Mouse (Mus musculus): ENCODE measurements around the gene Gm5475. TPM values are rescaled to one million over a fixed set of nuclear protein-coding genes. Genes with fewer than 3 reads are reported as not detected.
A peak's percentile ranks its signal among the peaks of the same experiment; 100 is the strongest.

Gene Gm5475
- total RNA-seq, 2 experiments from 2014 or later = 0.18 TPM; not detected in 1

DNA sequence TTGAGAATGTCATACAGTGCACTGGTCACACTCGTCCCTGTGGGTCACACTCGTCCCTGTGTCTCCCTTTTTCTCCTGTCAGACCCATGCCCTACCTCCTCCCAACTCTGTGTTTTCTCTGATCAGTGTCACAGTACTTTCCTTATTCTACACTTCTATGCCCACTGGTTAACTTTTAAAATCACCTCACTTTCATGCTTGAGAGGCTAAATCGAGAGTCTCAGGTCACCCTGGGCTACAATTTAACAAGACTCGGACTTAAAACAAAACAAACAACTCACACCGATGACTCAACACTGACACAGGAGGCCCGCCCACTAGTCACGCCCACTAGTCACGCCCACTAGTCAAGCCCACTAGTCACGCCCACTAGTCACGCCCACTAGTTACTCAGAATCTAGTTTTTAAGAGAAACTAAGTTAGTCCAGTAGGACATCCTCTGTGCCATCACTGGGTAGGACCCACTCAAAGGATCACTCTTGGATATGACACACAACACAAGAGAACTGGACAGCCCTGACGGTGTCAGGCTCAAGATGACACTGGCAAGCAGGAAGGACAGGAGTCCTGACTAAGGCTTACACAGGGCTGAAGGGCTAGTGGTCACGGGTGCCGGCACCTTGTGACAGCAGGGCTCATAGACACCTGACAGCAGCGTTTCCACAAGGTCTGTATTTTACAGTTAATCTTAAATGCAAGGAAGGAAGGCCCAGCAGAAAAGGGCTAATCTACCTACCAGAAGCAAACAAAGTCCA lies 10.9 kb upstream of the Gm5475 start:
- DNase-seq (ENCODE audit: extremely low spot score in 1 of 2, low spot score in 2 of 2) = no peak
- intact Hi-C loops (cut with DNase I) = no loop called here

DNA sequence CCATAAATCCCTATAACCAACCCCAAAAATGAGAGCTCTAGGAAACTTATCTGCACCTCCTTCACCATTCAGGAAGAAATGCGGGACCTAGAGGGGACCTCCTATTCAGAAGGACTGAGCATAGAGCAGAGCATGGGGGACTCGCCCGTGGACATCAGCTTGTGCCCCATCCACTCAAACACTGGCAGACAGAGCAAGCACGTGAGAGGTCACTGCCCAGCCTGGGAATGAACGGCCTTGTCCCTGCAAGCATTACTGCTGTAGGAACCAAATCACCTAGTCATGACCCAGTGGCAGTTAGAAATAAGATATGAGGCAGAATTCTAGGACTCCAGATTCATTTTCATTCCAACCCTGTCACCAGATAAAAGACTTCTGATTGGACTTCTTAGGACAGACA lies 10.2 kb upstream of the Gm5475 start:
- intact Hi-C loops (cut with DNase I) = no loop called here
- no peak for DNase-seq (ENCODE audit: extremely low spot score in 1 of 2, low spot score in 2 of 2)

DNA sequence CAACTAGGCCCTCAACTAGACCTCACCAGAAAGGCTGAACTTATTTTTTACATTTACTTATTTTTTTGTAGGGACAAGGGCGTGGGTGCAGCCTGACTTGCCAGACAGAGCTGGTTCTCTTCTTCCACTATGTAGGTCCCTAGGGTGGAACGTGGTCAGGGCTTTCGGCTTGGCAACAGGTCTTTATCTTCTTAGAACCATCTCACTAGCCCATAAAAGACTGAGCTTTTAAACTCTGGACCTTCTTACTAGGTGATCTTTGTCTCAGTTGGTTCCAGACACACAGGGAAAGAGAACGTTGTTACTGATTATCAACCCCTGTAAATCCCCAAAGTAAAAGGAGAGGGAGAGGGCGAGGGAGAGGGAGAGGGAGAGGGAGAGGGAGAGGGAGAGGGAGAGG lies 8.6 kb upstream of the Gm5475 start:
- intact Hi-C loops (cut with DNase I) = no loop called here
- no peak for DNase-seq (ENCODE audit: extremely low spot score in 1 of 2, low spot score in 2 of 2)

DNA sequence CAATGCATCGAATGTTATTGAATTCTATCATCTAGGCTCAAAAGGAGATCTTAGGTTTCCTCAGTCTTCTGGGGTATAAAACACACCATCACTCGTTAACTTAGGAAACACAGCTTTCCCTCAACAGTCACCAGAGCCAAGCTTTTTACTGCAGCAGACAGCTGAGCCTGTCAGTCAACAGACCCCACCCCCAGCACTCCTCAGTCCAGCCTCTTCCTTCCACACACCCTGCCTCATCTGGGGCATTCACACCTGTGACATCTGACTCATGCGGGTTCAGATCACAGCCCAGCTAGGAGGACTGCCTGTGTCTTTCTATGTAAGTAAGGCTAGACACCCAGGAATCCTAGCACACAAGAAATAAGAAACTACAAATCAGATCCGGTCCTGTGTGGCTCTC lies 7.9 kb upstream of the Gm5475 start:
- DNase-seq (ENCODE audit: extremely low spot score in 1 of 2, low spot score in 2 of 2) = no peak
- intact Hi-C loops (cut with DNase I) = no loop called here

DNA sequence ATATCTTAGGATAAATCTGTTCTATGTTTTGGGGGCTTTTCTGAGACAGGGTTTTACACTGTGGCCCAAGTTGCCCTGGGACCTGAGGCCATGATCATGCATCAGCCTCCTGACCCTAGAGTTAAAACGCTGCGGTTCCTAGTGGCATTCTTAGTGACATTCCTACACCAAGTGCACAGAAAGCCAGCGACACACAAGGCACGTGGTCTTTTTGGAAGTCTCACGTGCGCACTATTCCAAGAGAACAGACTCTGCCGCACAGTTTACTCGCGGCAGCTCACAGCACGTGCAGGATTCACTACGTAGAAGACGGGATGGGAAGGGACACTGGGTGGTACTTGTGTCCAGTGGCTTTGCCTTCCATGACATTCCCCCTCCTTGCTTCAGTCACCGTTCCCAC lies 7.0 kb upstream of the Gm5475 start:
- intact Hi-C loops (cut with DNase I) = no loop called here
- DNase-seq (ENCODE audit: extremely low spot score in 1 of 2, low spot score in 2 of 2) = no peak

DNA sequence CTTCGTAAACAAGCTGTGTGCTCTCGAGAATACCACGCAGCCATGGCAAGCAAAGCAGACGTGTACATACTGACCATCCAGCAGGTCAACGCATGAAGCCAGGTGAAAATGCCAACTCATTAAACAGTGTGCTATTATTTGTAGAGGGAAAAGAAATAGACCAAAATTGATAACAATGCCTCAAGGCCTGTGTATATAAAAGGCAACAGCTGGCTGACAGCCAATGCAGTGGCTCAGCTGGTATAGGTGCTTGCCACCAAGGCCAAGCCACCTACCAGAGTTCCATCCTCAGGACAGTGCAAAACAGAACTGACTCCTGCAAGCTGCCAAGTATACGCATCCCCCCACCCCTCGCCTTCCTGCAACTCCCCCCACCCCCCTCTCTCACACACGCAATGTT lies 6.3 kb upstream of the Gm5475 start:
- intact Hi-C loops (cut with DNase I) = no loop called here

DNA sequence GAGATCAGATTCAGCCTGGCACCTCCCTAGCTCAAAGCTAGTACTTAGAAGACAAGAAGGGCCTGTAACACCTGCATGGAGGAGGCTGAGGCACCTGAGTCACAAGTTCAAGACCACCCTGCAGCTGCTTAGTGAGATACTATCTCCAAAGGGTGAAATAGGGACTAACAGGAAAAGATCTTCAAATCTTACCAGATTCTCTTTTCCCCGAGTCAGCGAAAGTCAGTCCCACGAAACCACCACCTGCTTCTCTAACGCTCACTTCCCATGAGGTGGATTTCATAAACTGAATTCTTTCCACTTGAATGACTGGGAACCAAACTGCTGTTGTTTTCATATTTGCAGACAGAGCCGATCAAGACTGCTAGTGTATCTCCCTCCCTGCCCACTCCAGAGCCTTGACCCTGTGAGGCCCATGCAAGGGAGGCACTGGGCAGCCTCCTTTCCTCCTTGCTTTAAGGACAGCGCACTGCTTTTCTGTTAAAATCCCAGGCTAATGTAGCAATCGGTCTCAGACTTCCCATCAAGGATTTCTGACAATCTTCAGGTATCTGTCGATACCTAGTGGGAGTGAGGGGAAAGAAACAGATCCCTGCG lies 4.0 kb upstream of the Gm5475 start:
- DNase-seq (ENCODE audit: extremely low spot score in 1 of 2, low spot score in 2 of 2) = no peak
- intact Hi-C loops (cut with DNase I) = no loop called here

More for the DNA sequence above, 6.3 kb upstream of the Gm5475 start:
- no peak for DNase-seq (ENCODE audit: extremely low spot score in 1 of 2, low spot score in 2 of 2)

DNA sequence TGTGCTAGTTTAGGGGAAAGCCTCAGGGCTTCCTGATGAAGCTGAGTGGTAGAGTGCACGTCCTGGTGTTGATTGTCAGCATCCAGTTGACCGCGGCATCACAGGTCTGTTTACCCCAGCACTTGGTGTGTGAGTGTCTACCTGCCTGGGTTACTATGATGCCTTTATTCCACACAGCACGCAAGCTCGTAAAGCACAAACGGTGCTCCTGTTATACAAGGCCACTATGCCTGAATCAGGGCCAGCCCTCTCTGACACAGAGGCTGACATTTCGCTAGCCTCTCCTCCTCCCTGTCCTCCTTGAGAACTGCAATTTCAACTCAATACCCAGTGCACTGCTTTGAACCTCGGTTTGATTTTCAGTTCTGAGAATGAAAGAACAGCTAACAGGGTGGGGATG lies 2.6 kb upstream of the Gm5475 start:
- intact Hi-C loops (cut with DNase I) = no loop called here
- DNase-seq (ENCODE audit: extremely low spot score in 1 of 2, low spot score in 2 of 2) = no peak

DNA sequence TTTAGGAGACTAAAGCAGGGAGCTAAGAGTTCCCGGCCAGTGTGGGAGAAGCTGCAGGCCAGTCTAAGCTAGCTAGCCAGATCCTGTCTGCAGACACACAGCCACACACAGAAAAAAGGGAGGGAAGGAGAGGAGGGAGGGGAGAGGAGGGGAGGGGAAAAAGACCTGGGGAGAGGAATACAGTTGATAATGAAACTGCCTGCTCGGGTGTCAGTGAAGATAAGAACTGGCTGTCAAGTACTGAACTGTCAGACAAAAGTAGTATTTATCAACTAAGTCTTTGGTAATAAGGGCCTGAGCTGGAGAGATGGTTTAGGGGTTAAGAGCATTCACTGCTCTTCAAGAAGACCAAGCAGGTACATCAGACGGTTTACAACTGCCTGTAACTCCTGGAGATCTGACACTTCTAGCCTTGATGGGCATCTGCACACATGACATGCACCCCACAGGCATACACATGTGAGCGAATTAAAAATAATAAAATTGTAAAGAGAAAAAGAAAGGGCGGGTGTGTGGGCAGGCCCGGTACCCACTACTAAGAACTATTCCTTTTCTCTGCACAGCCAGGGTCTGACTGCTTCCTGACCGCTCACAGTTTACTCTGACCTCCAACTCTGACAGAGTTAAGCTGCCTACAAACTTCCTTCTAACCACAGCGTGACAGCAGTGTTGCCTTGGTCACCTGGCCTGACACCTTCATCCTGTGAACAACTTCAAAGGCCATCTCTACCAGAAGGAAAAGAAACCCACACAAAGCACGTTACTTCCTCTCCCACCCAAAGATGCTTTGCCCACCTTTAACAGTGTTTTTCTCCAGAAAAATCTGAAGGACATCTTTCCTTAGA lies 1.8 kb upstream of the Gm5475 start:
- DNase-seq (ENCODE audit: extremely low spot score in 1 of 2, low spot score in 2 of 2) = no peak
- intact Hi-C loops (cut with DNase I) = no loop called here

DNA sequence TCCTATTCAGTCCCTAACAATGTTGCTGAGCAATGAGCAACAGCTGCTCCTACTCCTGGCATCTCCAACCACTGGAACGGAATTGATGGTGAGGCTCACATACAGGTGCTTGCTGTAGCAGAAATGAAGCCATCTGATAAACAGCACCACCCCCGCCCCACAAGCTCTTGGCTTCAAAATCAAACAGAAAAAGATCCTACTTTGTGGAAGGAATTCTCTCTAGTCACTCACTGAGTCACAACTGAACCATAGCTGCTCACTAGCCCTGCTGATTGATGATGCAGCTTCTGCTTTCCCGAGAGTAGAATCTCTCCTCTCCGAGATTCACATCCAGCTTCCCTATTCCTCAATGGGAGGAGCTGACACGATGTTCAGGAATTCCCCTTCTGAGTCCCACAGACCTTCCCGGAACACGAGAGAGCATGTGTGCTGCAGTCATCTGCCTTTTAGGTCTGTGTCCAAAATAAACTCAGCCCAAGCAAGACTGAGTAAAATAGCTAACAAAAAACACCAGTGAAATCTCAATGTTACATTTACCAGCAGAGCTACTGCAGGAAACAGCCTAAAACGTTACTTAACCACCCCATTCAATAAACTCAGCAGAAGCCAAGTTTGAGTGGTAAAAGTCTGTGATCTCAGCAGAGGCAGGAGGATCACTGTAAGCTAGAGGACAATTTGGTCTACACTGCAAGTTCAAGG lies 739 bp upstream of the Gm5475 start:
- intact Hi-C loops (cut with DNase I) = no loop called here
- DNase-seq (ENCODE audit: extremely low spot score in 1 of 2, low spot score in 2 of 2) = no peak

DNA sequence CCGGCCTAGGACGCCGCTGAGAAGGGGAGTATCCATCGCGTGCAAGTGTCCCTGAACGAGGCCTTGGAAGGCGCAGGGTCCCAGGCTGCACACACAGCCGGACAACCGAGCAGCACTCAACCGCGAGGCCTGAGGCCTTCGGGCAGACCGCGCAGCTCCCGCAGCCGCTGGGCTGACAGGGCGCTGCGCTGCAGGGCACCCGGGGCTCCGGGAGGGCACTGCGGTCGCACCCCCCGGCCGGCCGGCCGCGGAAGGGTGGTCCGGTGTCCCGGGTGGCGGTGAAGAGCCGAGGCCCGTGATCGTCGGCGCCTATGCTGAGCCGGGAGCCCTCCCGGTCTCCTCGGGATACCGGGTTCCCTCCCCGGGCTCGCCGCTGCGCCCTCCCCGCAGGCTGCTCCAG lies 529 bp downstream of the Gm5475 start:
- intact Hi-C loops (cut with DNase I) = no loop called here
- peak in 1 of 2 experiments; percentile 61 for DNase-seq (ENCODE audit: extremely low spot score in 1 of 2, low spot score in 2 of 2)

DNA sequence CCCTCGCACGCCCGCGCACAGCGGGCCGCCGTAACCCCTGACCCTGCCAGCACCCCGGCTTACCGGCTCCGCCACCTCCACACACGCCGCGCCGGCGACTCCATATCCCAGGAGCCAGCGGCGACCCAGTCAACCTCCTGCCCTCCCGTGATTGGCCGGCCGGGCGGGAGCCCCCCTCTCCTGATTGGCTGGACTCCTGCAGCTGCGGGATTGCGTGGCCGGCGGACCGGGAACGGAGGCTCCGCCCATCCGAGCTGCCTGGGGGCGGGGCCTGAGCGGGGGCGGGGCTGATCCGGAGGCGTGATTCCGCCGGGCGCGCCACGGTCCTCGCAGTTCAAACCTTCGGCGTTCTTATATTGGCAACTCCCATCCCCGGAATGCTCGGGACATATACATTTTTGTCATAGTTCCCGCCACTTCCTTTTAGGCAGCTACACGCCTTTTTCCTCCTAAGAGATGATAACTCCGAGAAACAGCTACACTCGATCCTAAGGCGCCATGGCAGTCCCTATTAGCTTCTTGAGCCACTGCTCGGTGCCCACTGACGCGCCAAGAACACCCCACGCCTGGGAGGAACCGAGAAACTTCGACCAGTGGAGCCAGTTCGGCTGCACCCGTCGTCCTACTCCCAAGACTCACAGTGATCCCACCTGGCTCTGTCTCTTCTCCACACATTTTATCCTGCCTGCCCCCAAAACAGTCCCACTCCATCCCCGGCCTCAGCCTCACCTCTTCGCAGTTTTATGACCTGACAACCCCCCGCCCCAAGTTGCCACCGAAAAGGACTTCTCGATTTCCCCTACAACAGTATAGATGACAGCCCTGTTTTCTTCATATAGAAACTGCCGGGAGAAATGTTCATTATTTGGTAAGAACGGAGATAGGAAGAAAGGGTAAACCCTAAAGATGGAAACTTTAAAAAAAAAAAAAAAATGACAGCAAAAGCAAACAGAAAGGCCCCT lies 1.2 kb downstream of the Gm5475 start:
- intact Hi-C loops (cut with DNase I) = no loop called here

DNA sequence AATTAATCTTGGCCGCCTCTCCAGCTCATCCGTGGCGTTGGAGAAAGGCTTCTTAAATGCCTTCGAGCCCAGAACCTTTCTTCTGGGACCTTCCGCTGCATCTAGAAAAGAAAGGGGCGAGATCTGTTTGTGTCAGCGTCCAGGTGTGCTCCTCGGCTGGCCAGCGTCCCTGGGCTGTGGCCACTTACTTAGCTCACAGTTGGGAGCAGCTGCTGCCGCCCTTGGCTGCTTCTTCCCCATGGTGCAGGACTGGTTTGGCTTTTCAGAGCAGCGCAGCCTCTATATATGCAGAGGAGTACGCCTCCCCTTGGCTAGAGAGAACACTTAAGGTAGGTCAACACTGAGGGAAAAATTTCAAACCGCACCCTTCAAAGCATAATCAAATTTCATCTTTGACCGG lies 2.0 kb downstream of the Gm5475 start:
- DNase-seq (ENCODE audit: extremely low spot score in 1 of 2, low spot score in 2 of 2) = no peak
- intact Hi-C loops (cut with DNase I) = no loop called here

More for the DNA sequence above, 1.2 kb downstream of the Gm5475 start:
- DNase-seq (ENCODE audit: extremely low spot score in 1 of 2, low spot score in 2 of 2) = peak; percentile 94 to 98

DNA sequence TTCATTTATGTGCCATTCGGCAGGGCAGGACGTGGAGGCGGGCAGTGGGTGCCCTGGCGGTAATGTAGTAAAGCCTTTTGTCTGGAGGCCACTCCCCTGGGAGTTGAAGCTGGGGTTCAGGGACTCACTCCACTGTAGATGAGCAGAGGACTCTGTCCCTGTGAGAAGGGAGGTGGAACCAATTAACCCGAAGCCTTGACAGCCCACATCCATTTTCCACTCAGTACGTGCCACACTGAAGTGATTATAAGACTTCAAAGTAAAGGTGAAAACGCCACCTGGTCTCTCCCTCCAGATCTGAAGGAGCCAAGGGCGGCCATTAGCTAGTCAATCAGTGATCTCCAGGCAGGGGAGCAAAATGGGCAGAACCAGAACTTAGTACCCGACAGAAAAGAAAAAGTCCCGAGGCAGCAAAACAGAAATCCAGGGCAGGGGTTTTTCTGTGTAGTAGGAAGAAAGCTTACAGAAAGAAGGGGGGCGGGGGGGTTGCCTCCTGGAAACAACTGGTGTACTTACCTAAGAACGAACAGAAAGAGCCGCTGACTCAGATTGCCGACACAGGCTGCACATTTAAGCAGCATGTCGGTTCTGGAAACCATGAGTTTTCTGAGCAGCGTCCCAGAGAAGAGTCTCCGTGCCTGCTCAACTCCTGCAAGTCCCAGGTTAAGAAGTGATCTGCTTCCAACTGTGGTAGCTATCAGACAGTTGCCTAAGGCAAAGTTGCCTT lies 2.6 kb downstream of the Gm5475 start, which contains the start of gene Slc11a2:
TSS of gene Slc11a2 (minus strand) at position 677 of the 727 bp plus-strand sequence.
- intact Hi-C loops (cut with DNase I) = no loop called here
- no peak for DNase-seq (ENCODE audit: extremely low spot score in 1 of 2, low spot score in 2 of 2)

DNA sequence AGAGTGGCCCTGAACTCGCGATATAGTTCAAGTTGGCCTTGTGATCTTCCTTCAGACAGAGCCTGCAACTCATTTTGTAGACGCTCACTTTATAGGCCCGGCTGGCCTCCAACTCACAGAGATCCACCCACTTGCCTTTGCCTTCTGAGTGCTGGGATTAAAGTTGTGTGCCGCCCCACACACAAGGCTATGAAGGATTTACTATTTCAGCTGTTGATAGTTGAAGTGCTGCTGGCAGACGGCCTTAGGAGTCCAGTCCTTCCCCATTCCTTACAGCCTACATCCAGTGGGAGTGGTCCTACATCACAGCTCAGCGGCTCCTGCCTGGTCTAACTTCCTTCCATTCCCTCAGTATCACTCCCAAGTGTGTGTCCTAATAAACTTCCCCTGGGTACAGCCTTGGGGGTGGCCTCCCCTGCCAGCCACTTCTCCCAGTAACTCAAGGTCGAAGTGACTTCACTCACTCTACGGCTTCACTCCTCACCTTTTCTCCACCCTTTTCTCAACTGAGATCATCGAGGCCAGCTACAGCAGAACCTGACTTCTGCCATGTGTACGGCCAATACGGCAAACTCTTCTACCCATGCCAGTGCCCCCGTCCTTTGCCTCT lies 6.5 kb downstream of the Gm5475 start:
- intact Hi-C loops (cut with DNase I) = no loop called here
- no peak for DNase-seq (ENCODE audit: extremely low spot score in 1 of 2, low spot score in 2 of 2)

DNA sequence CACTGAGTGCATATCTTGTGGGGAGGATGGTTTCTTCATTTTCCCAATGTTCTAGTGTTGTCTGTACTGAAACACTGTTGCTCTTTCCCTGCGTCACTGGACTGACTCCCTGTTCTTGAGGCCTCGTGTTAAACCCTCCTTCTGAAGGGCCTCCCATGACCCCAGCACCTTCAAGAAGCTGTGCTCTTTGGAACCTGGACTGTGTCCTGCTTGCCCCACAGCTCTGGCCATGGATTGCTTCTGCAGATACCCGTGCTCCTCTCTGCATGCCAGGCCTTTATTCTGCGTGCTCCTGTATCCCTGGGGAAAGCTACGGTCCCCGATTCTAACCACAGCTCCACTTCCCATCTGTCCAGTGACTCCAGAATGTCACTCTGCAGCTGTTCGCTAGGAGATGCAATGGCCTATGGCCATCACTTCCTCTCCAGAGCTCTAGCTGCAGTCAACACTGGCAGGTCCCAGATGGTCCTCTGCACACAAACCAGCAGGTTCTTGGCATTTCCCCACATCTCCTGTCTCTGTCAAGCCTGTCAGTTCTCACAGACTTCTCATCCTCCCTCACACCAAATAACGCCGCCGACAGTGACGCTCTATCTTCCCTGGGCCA lies 8.1 kb downstream of the Gm5475 start:
- no peak for DNase-seq (ENCODE audit: extremely low spot score in 1 of 2, low spot score in 2 of 2)
- intact Hi-C loops (cut with DNase I) = no loop called here

DNA sequence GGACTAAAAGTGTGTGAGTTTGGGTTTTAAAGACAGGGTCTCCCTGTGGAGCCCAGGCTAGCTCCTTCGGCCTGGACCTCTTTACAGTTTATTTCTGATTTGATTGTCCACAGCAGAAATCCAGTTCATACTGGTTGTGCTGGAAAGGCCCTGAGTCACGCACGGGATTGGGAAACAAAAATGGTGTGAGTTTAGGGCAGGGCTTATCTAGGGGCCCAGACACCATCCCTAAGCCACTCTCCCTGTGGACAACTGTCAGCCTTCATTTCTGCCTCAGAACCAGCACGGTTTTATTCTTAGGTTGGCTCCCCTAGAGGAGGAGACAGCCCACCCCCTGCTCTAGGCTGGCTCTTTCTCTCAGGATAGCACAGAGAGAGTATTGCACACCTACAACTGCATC lies 11.3 kb downstream of the Gm5475 start:
- DNase-seq (ENCODE audit: extremely low spot score in 1 of 2, low spot score in 2 of 2) = no peak
- intact Hi-C loops (cut with DNase I) = no loop called here
